Mouse (Mus musculus) thymus, adult 2 months (tissue): Measurements from ENCODE around the gene Frzb.

ENCODE experiments used
- CTCF ChIP-seq: fragments of 200-500 bp; IDR thresholded peaks from 2 replicates; pipeline ENCODE4 v1.5.1; 2012; ENCODE audit warnings: mild to moderate bottlenecking, control low read depth, low read length, moderate library complexity, borderline replicate concordance; ENCODE audit not compliant: control insufficient read depth, poor library complexity, insufficient read depth; ENCODE audit errors: extremely low read depth
- POLR2A ChIP-seq: fragments of 200-500 bp; IDR thresholded peaks from 2 replicates; pipeline ENCODE4 v1.6.1; 2012; ENCODE audit warnings: mild to moderate bottlenecking, low read length, control low read depth, moderate library complexity; ENCODE audit not compliant: control insufficient read depth, poor library complexity, insufficient read depth; ENCODE audit errors: extremely low read depth

DNA sequence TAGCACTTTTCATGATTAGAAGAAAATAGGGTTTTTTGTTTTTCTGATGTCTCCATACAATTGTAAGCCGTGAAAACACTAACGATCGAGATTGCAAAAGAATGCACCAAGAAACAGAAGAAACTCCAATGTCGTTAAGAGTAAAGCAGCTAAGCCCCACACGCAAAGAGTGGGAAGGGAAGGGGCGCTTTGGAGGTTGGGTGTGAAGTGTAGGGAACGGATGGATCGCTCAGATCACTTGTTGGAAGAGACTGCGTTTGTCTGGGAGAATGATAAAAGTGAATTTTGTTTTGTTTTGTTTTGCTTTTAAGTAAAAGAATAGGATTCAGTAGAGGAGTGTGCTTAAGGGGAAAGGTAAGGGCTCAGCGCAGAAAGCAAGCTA lies 1.5 kb downstream of the Frzb start:
- TF ChIP-seq CTCF (no peak), POLR2A (no peak)
